Mouse (Mus musculus) lung, embryonic 16.5 days (tissue): ENCODE data around the gene Clec1a. TPM values are rescaled to one million over a fixed set of nuclear protein-coding genes. Genes with fewer than 3 reads are reported as not detected.

Experiments used
- ATAC-seq: fragments of 200-750 bp; cut with Nextera tagmentation; 2 replicates; pipeline ENCODE4 v1.8.0; 2017; ENCODE audit warnings: low read depth, mild to moderate bottlenecking, moderate library complexity
- H3K27ac ChIP-seq: fragments of 300-500 bp; sonication (generic); 2 replicates; pipeline ENCODE4 v1.5.1; 2014; ENCODE audit warnings: mild to moderate bottlenecking, control low read depth, low read length
- H3K27me3 ChIP-seq: fragments of 300-500 bp; sonication (generic); 2 replicates; pipeline ENCODE4 v1.6.1; 2014; ENCODE audit warnings: low read depth, low read length, mixed read lengths; ENCODE audit not compliant: control insufficient read depth, insufficient read depth
- H3K36me3 ChIP-seq: fragments of 300-500 bp; sonication (generic); 2 replicates; pipeline ENCODE4 v1.6.1; 2014; ENCODE audit warnings: low read length; ENCODE audit not compliant: control insufficient read depth, insufficient read depth
- H3K4me1 ChIP-seq: fragments of 300-500 bp; sonication (generic); replicated peaks from 2 replicates; pipeline ENCODE4 v1.6.1; 2014; ENCODE audit warnings: low read length, mixed read lengths; ENCODE audit not compliant: control insufficient read depth, insufficient read depth
- H3K4me2 ChIP-seq: fragments of 300-500 bp; sonication (generic); 2 replicates; pipeline ENCODE4 v1.6.1; 2014; ENCODE audit warnings: low read depth, low read length, control low read depth
- H3K4me3 ChIP-seq: fragments of 300-500 bp; sonication (generic); 2 replicates; pipeline ENCODE4 v1.5.1; 2014; ENCODE audit warnings: mild to moderate bottlenecking, low read length, control low read depth
- H3K9ac ChIP-seq: fragments of 300-500 bp; sonication (generic); 2 replicates; pipeline ENCODE4 v1.6.1; 2014; ENCODE audit warnings: low read length, control low read depth
- H3K9me3 ChIP-seq: fragments of 300-500 bp; sonication (generic); 2 replicates; pipeline ENCODE4 v1.6.1; 2016; ENCODE audit warnings: low read length; ENCODE audit not compliant: control insufficient read depth
- WGBS: fragments of 180-500 bp; shearing (Covaris S2); extraction: QIAGEN DNeasy Blood & Tissue Kit; methylation state at CpG from one replicate; pipeline ENCODE4 v1.1.7; 2014; 5-methylcytosine and 5-hydroxymethylcytosine counted together
- polyA plus RNA-seq: library from polyadenylated mRNA; unstranded; fragments of >200 nt; fragmentation: Nextera tagmentation; extraction: Ambion mirVana; gene quantifications from 2 replicates; pipeline ENCODE4 v1.2.1, GENCODE M21; 2015

Clec1a gene
- polyA plus RNA-seq, 1 experiment from 2014 or later: 35.9 TPM

DNA sequence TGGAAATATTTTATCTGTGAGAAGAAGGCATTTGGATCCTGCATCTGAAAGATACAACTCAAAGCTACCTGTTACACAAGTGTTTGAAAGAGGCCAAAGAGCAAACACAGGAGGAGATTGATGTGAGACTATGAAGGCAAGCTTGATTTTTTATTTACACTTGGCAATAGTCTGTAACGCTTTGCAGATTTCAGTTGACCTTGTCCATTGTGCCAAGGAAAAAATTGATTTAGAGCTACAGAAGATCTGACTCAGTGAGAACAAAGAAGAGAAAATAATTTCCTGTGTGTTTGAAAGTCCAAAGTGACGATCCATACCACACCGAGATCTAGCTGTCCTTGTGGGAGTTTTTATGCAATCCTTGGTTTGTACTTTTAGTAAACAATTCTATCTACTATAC, 29.5 kb downstream of the Clec1a start:
- Histone ChIP-seq H3K9ac (no peak overlapping the region), H3K4me2 (no peak overlapping the region), H3K4me3 (no peak overlapping the region), H3K4me1 (peaks cover 14% of the 10 kb centered on the region; the same call in 1 of the 2 replicates), H3K9me3 (no peaks in the 10 kb centered on the region), H3K27ac (no peak overlapping the region), H3K27me3 (no peaks in the 10 kb centered on the region), H3K36me3 (no peaks in the 10 kb centered on the region)
- 28% methylated on average over 3 of the region's 3 CpGs for WGBS
- ATAC-seq: no peak

GRCm38 (mm10) chr6:129414177-129414576, 37.6 kb downstream of the Clec1a start:
- Histone ChIP-seq H3K4me1 (no peaks in the 10 kb centered on the region), H3K36me3 (no peaks in the 10 kb centered on the region), H3K9ac (no peak overlapping the region), H3K4me3 (no peak overlapping the region), H3K27me3 (no peaks in the 10 kb centered on the region), H3K4me2 (no peak overlapping the region), H3K27ac (no peak overlapping the region), H3K9me3 (no peaks in the 10 kb centered on the region)
- 66% methylated on average over 1 of the region's 1 CpGs for WGBS
- no peak for ATAC-seq

- Histone ChIP-seq H3K9me3 (no peaks in the 10 kb centered on the region), H3K4me3 (no peak within 1 kb of the TSS), H3K4me2 (no peak within 1 kb of the TSS), H3K4me1 (peaks cover 2% of the 10 kb centered on the region; the same call in 1 of the 2 replicates), H3K27me3 (no peaks in the 10 kb centered on the region), H3K27ac (no peak within 1 kb of the TSS), H3K36me3 (no peaks in the 10 kb centered on the region), H3K9ac (no peak within 1 kb of the TSS)
- 80% methylated on average over 2 of the region's 2 CpGs for WGBS
- no peak for ATAC-seq
Measured at GRCm38 (mm10) chr6:129408562-129408961, 43.2 kb downstream of the Clec1a start, which contains the start of gene Clec9a. Gene Clec9a (plus strand): TSS chr6:129408862.

- Histone ChIP-seq H3K36me3 (no peaks in the 10 kb centered on the region), H3K4me3 (no peak overlapping the region), H3K9ac (no peak overlapping the region), H3K27ac (no peak overlapping the region), H3K4me2 (no peak overlapping the region), H3K4me1 (peaks cover 2% of the 10 kb centered on the region; the same call in 1 of the 2 replicates), H3K9me3 (no peaks in the 10 kb centered on the region), H3K27me3 (no peaks in the 10 kb centered on the region)
- WGBS: 34% methylated on average over 2 of the region's 2 CpGs
- ATAC-seq: no peak
Measured at GRCm38 (mm10) chr6:129407324-129407723, 44.5 kb downstream of the Clec1a start.

GRCm38 (mm10) chr6:129405999-129406398, 45.8 kb downstream of the Clec1a start:
- Histone ChIP-seq H3K4me3 (no peak overlapping the region), H3K36me3 (no peaks in the 10 kb centered on the region), H3K9me3 (no peaks in the 10 kb centered on the region), H3K27me3 (no peaks in the 10 kb centered on the region), H3K4me1 (peaks cover 2% of the 10 kb centered on the region; the same call in 1 of the 2 replicates), H3K9ac (no peak overlapping the region), H3K4me2 (no peak overlapping the region), H3K27ac (no peak overlapping the region)
- ATAC-seq: no peak

- Histone ChIP-seq H3K36me3 (no peaks in the 10 kb centered on the region), H3K9ac (no peak overlapping the region), H3K9me3 (no peaks in the 10 kb centered on the region), H3K4me1 (peaks cover 2% of the 10 kb centered on the region; the same call in 1 of the 2 replicates), H3K4me2 (no peak overlapping the region), H3K27ac (no peak overlapping the region), H3K27me3 (no peaks in the 10 kb centered on the region), H3K4me3 (no peak overlapping the region)
- 84% methylated on average over 6 of the region's 6 CpGs for WGBS
- ATAC-seq: no peak
Measured at GRCm38 (mm10) chr6:129403391-129403790, 48.4 kb downstream of the Clec1a start.

- no peaks in the 10 kb centered on the region for H3K9me3 ChIP-seq
- no peak overlapping the region for H3K4me2 ChIP-seq
- no peaks in the 10 kb centered on the region for H3K36me3 ChIP-seq
- no peak overlapping the region for H3K4me3 ChIP-seq
- H3K27ac ChIP-seq: no peak overlapping the region
- 84% methylated on average over 2 of the region's 2 CpGs for WGBS
- no peak overlapping the region for H3K9ac ChIP-seq
- ATAC-seq: no peak
- no peaks in the 10 kb centered on the region for H3K27me3 ChIP-seq
- peaks cover 2% of the 10 kb centered on the region; the same call in 1 of the 2 replicates for H3K4me1 ChIP-seq
Measured at GRCm38 (mm10) chr6:129402404-129402803, 49.4 kb downstream of the Clec1a start.

- no peaks in the 10 kb centered on the region; the same call in 1 of the 2 replicates for H3K4me1 ChIP-seq
- no peak overlapping the region for H3K9ac ChIP-seq
- no peaks in the 10 kb centered on the region for H3K9me3 ChIP-seq
- no peak overlapping the region for H3K4me3 ChIP-seq
- H3K36me3 ChIP-seq: no peaks in the 10 kb centered on the region
- H3K27me3 ChIP-seq: no peaks in the 10 kb centered on the region
- 30% methylated on average over 6 of the region's 6 CpGs for WGBS
- H3K27ac ChIP-seq: no peak overlapping the region
- ATAC-seq: peak; percentile 54
- no peak overlapping the region for H3K4me2 ChIP-seq
Measured at GRCm38 (mm10) chr6:129399945-129400344, 51.9 kb downstream of the Clec1a start.

DNA sequence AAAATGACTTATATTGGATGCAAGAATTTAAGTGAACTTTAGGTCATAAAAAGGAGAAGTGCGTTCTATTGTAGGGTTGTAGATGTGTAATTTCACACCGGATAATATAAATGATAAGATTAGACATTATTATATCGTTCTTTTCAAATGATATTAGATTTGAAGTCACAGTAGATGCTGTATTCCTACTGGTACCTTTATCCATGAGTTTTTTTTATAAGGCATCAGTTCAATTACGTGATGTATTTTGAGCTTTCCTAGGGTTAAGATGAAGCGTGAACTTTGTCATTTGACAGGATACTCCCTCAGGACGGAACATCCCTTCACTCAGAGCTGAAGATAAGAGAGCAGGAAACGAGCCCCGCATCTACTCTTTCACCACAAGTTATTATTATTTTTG, 54.8 kb downstream of the Clec1a start, which contains the start of gene Clec1b:
Gene Clec1b (plus strand): TSS at position 301 of the 400 bp plus-strand sequence.
- H3K9ac ChIP-seq: no peak within 1 kb of the TSS
- H3K4me2 ChIP-seq: no peak within 1 kb of the TSS
- 70% methylated on average over 8 of the region's 8 CpGs for WGBS
- H3K27me3 ChIP-seq: no peaks in the 10 kb centered on the region
- H3K4me3 ChIP-seq: no peak within 1 kb of the TSS
- no peaks in the 10 kb centered on the region for H3K9me3 ChIP-seq
- no peak for ATAC-seq
- H3K4me1 ChIP-seq: no peaks in the 10 kb centered on the region; the same call in 1 of the 2 replicates
- no peak within 1 kb of the TSS for H3K27ac ChIP-seq
- no peaks in the 10 kb centered on the region for H3K36me3 ChIP-seq

DNA sequence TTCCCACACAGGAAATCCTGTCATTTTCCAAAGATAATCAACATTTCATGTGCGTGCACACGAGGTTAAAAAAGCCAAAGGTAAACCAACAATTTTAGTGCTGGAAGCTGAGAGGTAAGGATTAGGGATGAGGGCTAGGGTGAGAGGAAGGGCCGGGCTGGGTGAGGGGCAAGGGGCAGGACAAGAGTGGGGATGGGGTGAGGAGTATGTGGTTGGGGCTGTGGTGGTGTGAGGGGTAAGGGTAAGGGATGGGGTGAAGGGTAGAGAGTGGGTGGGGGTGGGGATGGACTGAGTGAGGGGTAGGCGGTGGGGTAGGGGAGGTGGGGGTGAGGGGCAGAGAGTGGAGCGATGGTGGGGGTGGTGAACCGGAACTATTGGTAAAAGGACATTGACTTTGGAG, 58.1 kb downstream of the Clec1a start:
- no peak overlapping the region for H3K9ac ChIP-seq
- no peaks in the 10 kb centered on the region for H3K36me3 ChIP-seq

More for the DNA sequence above, 58.1 kb downstream of the Clec1a start:
- 0 out of 2 replicates have a peak, but pooled peaks have one; percentile 45 for ATAC-seq
- no peak overlapping the region for H3K4me2 ChIP-seq
- H3K27ac ChIP-seq: no peak overlapping the region
- H3K27me3 ChIP-seq: no peaks in the 10 kb centered on the region
- no peaks in the 10 kb centered on the region for H3K4me1 ChIP-seq
- H3K9me3 ChIP-seq: no peaks in the 10 kb centered on the region
- 59% methylated on average over 6 of the region's 6 CpGs for WGBS
- no peak overlapping the region for H3K4me3 ChIP-seq
